Mouse (Mus musculus): ENCODE measurements around the gene Cdh22. TPM values are rescaled to one million over a fixed set of nuclear protein-coding genes. Genes with fewer than 3 reads are reported as not detected.

The Cdh22 gene
- not detected in 2 replicates for polyA plus RNA-seq (2012)

DNA sequence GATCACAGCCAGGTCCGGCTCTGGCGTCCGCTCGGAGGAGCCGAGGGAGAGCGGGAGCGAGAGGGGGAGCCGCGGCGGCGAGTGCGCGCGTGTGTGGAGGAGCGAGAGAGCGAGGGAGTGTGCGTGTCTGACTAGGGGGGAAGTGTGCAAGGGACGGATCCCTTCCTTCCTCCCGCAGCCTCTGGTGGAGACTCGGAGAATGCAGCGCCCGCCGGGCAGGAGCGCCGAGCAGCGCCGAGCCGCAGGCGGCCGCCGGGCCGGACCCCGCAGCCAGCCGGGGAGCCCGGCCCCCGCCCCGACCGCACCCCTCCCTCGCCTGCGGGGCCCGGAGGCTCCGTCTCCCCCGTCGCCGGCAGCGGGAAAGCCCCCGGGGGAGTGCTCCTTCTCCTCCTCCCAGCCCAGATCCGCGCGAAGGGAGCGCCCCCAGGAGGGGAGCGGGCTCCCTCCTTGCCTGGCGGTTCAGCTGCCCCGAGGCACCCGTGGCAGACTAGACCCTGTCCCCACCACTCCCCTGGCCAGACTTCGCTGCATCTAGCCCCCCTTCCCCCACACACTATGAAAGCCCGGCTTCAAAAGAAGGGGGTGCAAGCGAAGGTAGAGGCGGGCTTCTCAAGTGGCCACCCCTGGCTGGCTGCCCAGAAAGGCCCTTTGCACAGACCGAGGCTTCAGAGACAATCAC is at the start of gene Cdh22:
Cdh22 (minus strand) TSS at position 241 of the 679 bp plus-strand sequence.
- Histone ChIP-seq H3K36me3 (ENCODE audit: control insufficient read depth) (no peaks in the 10 kb centered on the region), H3K9me3 (ENCODE audit: control insufficient read depth, low read length) (no peaks in the 10 kb centered on the region), H3K27me3 (ENCODE audit: control insufficient read depth) (peaks cover 93% of the 10 kb centered on the region), H3K4me3 (replicated peaks) (no peak within 1 kb of the TSS), H3K4me1 (ENCODE audit: control insufficient read depth) (peaks cover 2% of the 10 kb centered on the region; the same call in 1 of the 2 replicates)
- no peak for TF ChIP-seq TAL1 (IDR thresholded peaks at IDR 0.05; ENCODE audit: low read length)
- no peak for TF ChIP-seq GATA1 (IDR thresholded peaks at IDR 0.05; ENCODE audit: low read length)

DNA sequence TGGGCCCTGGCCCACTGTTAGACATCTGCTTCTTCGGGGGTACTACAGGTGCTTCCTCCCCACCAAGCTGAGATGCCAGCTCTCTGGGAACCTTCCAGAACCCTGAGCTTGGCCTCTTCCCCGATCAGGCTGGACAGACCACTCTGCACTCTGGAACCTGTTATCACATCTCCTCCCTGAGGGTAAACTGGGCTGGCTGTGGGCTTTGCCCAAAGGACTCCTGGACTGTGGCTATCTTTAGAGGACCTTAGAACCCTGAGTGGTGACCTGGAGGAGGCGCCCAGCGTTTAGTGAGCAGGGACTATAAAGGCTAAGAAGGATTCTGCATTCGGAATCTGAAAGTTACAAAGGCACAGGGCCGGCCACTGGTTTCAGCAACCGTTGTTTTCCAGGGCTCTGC is 49.7 kb upstream of the Cdh22 start:
- H3K27me3 ChIP-seq (ENCODE audit: control insufficient read depth), result no peaks in the 10 kb centered on the region
- H3K4me1 ChIP-seq (ENCODE audit: control insufficient read depth), result peaks cover 35% of the 10 kb centered on the region
- TF ChIP-seq TAL1 (IDR thresholded peaks at IDR 0.05; ENCODE audit: low read length), result no peak
- no peak for TF ChIP-seq GATA1 (IDR thresholded peaks at IDR 0.05; ENCODE audit: low read length)
- H3K9me3 ChIP-seq (ENCODE audit: control insufficient read depth, low read length), result no peaks in the 10 kb centered on the region
- peaks cover 31% of the 10 kb centered on the region for H3K36me3 ChIP-seq (ENCODE audit: control insufficient read depth)
- H3K4me3 ChIP-seq (replicated peaks), result no peak overlapping the region

DNA sequence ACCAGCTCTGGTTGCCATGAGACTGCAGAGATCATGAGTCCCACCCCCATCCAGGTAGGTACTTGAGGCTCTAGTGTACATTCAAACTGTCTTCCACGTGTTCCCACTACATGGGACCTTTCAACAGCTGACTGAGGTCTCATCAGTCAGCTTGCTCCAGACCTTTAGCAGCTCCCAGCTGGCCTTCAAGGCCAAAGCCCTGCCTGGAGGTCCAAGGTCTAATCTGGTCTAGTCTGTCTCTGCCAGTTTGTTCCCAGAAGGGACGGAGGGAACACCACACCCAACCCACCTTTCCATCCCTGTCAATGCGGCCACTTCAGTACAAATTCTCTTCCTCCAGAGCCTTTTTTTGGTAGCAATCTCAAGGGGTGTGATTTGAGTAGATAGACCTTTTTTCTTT is 49.0 kb upstream of the Cdh22 start:
- H3K27me3 ChIP-seq (ENCODE audit: control insufficient read depth), result no peaks in the 10 kb centered on the region
- H3K4me1 ChIP-seq (ENCODE audit: control insufficient read depth), result peaks cover 32% of the 10 kb centered on the region
- H3K4me3 ChIP-seq (replicated peaks), result no peak overlapping the region
- peaks cover 33% of the 10 kb centered on the region for H3K36me3 ChIP-seq (ENCODE audit: control insufficient read depth)
- no peaks in the 10 kb centered on the region for H3K9me3 ChIP-seq (ENCODE audit: control insufficient read depth, low read length)
- TF ChIP-seq GATA1 (IDR thresholded peaks at IDR 0.05; ENCODE audit: low read length) (no peak), TAL1 (IDR thresholded peaks at IDR 0.05; ENCODE audit: low read length) (no peak)

DNA sequence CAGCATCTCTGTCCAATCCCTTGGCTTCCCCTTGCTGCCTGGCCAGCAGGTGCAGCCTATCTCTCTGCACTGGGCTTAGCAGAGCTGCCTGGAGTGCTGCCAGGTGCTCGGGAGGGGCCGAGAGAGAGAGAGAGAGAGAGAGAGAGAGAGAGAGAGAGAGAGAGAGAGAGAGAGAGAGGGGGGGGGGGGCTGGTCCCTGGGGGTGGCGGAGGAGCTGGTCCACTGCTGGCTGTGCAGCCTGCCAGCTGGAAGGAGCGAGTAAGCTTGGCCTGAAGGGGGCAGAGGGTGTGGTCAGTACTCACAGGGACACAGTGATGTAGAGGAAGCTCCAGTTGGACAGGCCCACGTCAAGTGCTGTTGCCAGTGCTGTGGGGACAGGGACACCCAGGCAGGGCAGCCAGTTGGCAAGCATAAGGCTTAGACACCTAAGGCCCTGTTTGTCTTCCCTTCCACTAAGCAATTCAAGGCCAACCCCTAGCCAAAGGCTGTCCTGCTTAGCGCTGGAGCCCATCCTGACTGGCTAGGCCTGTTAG is 47.2 kb upstream of the Cdh22 start:
- Histone ChIP-seq H3K36me3 (ENCODE audit: control insufficient read depth) (peaks cover 48% of the 10 kb centered on the region), H3K4me1 (ENCODE audit: control insufficient read depth) (peaks cover 14% of the 10 kb centered on the region), H3K9me3 (ENCODE audit: control insufficient read depth, low read length) (no peaks in the 10 kb centered on the region), H3K4me3 (replicated peaks) (no peak overlapping the region), H3K27me3 (ENCODE audit: control insufficient read depth) (no peaks in the 10 kb centered on the region)
- TF ChIP-seq GATA1 (IDR thresholded peaks at IDR 0.05; ENCODE audit: low read length), result no peak
- TF ChIP-seq TAL1 (IDR thresholded peaks at IDR 0.05; ENCODE audit: low read length), result no peak

DNA sequence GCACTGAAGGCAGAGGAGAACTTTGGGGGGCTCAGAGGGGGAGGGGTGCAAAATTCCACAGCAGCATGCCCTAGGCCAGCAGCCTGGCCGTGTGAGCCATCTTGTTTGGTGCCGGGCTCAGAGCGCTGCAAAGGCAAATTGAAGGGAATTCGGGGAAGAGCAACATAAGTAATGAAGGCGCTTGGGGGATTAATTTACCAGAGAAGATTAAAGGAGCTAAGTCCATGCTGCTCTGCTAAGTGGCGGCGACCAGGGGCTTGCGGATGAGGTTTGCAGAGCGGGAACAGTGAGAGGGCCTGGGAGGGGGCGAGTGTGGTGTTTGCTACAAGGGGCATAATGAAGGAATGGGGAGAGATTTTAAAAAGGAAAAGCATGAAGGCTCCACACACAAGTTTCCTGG is 44.7 kb upstream of the Cdh22 start:
- peaks cover 48% of the 10 kb centered on the region for H3K36me3 ChIP-seq (ENCODE audit: control insufficient read depth)

DNA sequence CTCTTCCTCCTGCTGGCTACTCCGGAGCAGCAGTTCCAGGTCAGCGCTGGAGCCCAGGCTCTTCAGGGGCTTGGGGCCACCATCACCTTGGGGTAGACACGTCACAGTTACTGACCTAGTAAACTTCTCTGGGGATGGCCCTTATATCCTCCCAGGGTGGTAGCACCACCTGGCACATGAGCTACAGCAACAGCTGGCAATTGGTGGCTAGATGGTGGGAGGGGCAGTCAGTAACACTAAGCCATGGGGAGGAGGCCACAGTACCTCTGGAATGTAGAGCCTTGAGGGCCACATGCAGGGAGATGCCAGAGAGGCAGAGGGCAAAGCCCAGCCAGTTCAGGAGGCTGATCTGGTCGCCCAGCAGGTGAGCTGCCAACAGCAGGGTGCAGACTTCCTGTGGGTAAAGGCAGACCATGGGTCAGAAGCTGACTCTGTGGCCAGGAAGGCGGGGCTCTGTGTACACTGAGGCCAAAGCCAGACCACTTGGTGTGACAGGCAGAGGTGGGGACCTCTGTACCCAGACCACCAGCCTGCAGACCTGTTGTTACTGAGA is 42.6 kb upstream of the Cdh22 start:
- Histone ChIP-seq H3K36me3 (ENCODE audit: control insufficient read depth) (peaks cover 36% of the 10 kb centered on the region), H3K4me3 (replicated peaks) (no peak overlapping the region), H3K9me3 (ENCODE audit: control insufficient read depth, low read length) (no peaks in the 10 kb centered on the region), H3K27me3 (ENCODE audit: control insufficient read depth) (no peaks in the 10 kb centered on the region), H3K4me1 (ENCODE audit: control insufficient read depth) (no peaks in the 10 kb centered on the region)
- TF ChIP-seq TAL1 (IDR thresholded peaks at IDR 0.05; ENCODE audit: low read length), result no peak
- TF ChIP-seq GATA1 (IDR thresholded peaks at IDR 0.05; ENCODE audit: low read length), result no peak

More for the DNA sequence above, 44.7 kb upstream of the Cdh22 start:
- H3K27me3 ChIP-seq (ENCODE audit: control insufficient read depth), result no peaks in the 10 kb centered on the region
- H3K4me3 ChIP-seq (replicated peaks), result no peak overlapping the region
- no peaks in the 10 kb centered on the region for H3K9me3 ChIP-seq (ENCODE audit: control insufficient read depth, low read length)
- TF ChIP-seq TAL1 (IDR thresholded peaks at IDR 0.05; ENCODE audit: low read length) (no peak), GATA1 (IDR thresholded peaks at IDR 0.05; ENCODE audit: low read length) (no peak)
- no peaks in the 10 kb centered on the region for H3K4me1 ChIP-seq (ENCODE audit: control insufficient read depth)

DNA sequence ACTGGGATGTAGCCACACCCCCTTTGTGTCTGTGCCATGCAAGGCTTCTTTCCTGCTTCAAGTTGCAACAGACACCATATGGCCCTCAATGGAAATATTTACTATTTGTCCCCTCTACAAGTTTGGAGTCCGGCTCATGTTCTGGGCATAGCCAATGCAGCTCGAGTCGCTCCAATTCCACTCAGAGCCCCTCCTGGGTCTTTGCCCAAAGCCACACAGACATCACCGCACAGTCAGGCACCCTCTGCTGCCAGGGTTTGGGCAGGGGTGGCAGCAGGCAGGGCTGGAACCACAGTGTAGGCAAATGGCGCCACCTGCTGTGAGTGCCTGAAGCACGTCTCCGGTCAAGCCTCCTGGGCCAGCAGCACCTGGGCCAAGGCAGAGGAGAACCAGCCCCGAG is 41.2 kb upstream of the Cdh22 start:
- H3K36me3 ChIP-seq (ENCODE audit: control insufficient read depth), result peaks cover 31% of the 10 kb centered on the region
- no peak overlapping the region for H3K4me3 ChIP-seq (replicated peaks)
- H3K9me3 ChIP-seq (ENCODE audit: control insufficient read depth, low read length), result no peaks in the 10 kb centered on the region
- H3K27me3 ChIP-seq (ENCODE audit: control insufficient read depth), result no peaks in the 10 kb centered on the region
- H3K4me1 ChIP-seq (ENCODE audit: control insufficient read depth), result no peaks in the 10 kb centered on the region
- TF ChIP-seq TAL1 (IDR thresholded peaks at IDR 0.05; ENCODE audit: low read length) (no peak), GATA1 (IDR thresholded peaks at IDR 0.05; ENCODE audit: low read length) (no peak)

DNA sequence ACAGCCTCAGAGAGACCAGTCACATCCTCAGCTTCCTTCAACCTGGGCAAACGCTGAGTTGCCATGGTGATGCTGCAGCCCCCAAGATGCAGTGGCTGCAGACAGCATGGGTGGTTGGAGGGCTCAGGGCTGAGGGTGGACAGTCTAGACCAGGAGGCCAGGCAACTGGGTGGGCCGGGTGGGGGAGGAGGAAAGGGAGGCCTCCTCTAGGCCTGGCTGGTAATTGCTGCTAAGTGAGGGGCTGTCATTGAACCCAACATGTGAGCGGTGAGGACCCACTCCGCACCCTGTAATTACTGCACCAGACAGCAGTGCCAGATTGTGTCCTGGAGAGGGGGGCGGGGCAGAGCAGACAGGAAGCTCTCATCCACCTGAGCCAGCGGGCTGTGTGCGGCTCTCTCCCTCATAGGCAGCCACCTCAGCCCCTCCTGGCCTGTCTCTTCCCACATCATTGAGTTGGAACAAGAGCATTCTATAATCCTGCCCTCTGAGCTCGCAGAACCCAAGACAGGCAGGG is 40.5 kb upstream of the Cdh22 start:
- H3K36me3 ChIP-seq (ENCODE audit: control insufficient read depth), result peaks cover 24% of the 10 kb centered on the region
- no peak for TF ChIP-seq TAL1 (IDR thresholded peaks at IDR 0.05; ENCODE audit: low read length)
- TF ChIP-seq GATA1 (IDR thresholded peaks at IDR 0.05; ENCODE audit: low read length), result no peak
- no peak overlapping the region for H3K4me3 ChIP-seq (replicated peaks)
- H3K27me3 ChIP-seq (ENCODE audit: control insufficient read depth), result no peaks in the 10 kb centered on the region
- no peaks in the 10 kb centered on the region for H3K9me3 ChIP-seq (ENCODE audit: control insufficient read depth, low read length)
- H3K4me1 ChIP-seq (ENCODE audit: control insufficient read depth), result no peaks in the 10 kb centered on the region

DNA sequence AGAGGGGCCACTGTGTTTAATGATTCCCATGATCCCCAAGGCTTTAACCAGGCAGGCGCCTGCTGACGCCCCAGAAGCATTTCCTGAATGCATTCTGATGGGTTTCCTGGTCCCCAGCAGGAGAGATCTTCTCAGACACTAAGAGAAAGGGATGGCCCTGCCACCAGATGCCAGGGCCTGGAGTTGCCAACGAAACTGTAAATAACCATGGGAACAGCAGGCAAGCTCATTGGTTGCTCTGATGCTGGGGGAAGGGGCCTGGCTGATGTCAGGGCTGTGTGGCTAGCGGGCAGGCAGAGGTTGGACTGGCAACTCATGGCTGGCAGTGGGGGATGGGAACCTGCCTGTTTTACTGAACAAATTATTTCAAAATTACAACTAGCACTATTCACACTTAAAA is 38.9 kb upstream of the Cdh22 start:
- TF ChIP-seq GATA1 (IDR thresholded peaks at IDR 0.05; ENCODE audit: low read length) (no peak), TAL1 (IDR thresholded peaks at IDR 0.05; ENCODE audit: low read length) (no peak)
- no peaks in the 10 kb centered on the region for H3K4me1 ChIP-seq (ENCODE audit: control insufficient read depth)
- no peak overlapping the region for H3K4me3 ChIP-seq (replicated peaks)
- no peaks in the 10 kb centered on the region for H3K9me3 ChIP-seq (ENCODE audit: control insufficient read depth, low read length)
- peaks cover 15% of the 10 kb centered on the region for H3K36me3 ChIP-seq (ENCODE audit: control insufficient read depth)
- H3K27me3 ChIP-seq (ENCODE audit: control insufficient read depth), result peaks cover 2% of the 10 kb centered on the region; the same call in 1 of the 2 replicates

Measured in erythroblast, embryonic 14.5 days (primary cell).